ENCODE assay signal across 19 mouse cellular contexts in genomic region chr4:125515646-125516045, GRCm38 (mm10). TPM values are rescaled to one million over a fixed set of nuclear protein-coding genes. Genes with fewer than 3 reads are reported as not detected.
DNase-seq lines count a peak whose midpoint lies in the region; ATAC-seq lines count a peak whose summit lies in the region.
"Had no signal": no experiment of that assay in that cellular context is flagged by ENCODE, and none has a peak within 500 bp of the region (broad histone marks: within the 10 kb centered on the region; RNA-seq: fewer than 3 reads in every experiment).

No protein-coding gene starts in this region.

- 49% methylated on average over 13 of the region's 13 CpGs for WGBS in forebrain, embryonic 12.5 days
- WGBS in forebrain, embryonic 11.5 days, result 61% methylated on average over 13 of the region's 13 CpGs
- WGBS in neural tube, embryonic 11.5 days, result 56% methylated on average over 13 of the region's 13 CpGs
- 51% methylated on average over 13 of the region's 13 CpGs for WGBS in forebrain, embryonic 14.5 days
- WGBS in heart, embryonic 10.5 days, result 63% methylated on average over 13 of the region's 13 CpGs

- no peak overlapping the region for H3K4me3 ChIP-seq in forebrain, embryonic 12.5 days (replicated peaks)
- H3K4me3 ChIP-seq in forebrain, embryonic 11.5 days (ENCODE audit: low read depth, low read length), result no peak overlapping the region
- H3K4me3 ChIP-seq in neural tube, embryonic 11.5 days (ENCODE audit: low read depth, low read length), result no peak overlapping the region
- H3K4me3 ChIP-seq in forebrain, embryonic 14.5 days (ENCODE audit: low read depth, low read length), result no peak overlapping the region
- no peak overlapping the region for H3K4me3 ChIP-seq in heart, embryonic 10.5 days
- H3K4me3 ChIP-seq: limb, embryonic 10.5 days had no signal

- peaks cover 9% of the 10 kb centered on the region for H3K4me1 ChIP-seq in forebrain, embryonic 12.5 days
- no peaks in the 10 kb centered on the region for H3K4me1 ChIP-seq in forebrain, embryonic 11.5 days (replicated peaks; ENCODE audit: control insufficient read depth, insufficient read depth, low read length)
- no peaks in the 10 kb centered on the region for H3K4me1 ChIP-seq in neural tube, embryonic 11.5 days (ENCODE audit: control insufficient read depth, insufficient read depth, low read length)
- H3K4me1 ChIP-seq in forebrain, embryonic 14.5 days (ENCODE audit: control insufficient read depth, insufficient read depth, low read length), result no peaks in the 10 kb centered on the region
- no peaks in the 10 kb centered on the region for H3K4me1 ChIP-seq in heart, embryonic 10.5 days

- no peaks in the 10 kb centered on the region for H3K9me3 ChIP-seq in forebrain, embryonic 12.5 days
- no peaks in the 10 kb centered on the region for H3K9me3 ChIP-seq in forebrain, embryonic 11.5 days (ENCODE audit: control insufficient read depth, low read length)
- H3K9me3 ChIP-seq in neural tube, embryonic 11.5 days (ENCODE audit: control insufficient read depth, low read length), result no peaks in the 10 kb centered on the region
- H3K9me3 ChIP-seq in forebrain, embryonic 14.5 days (replicated peaks; ENCODE audit: control insufficient read depth, low read length), result no peaks in the 10 kb centered on the region
- H3K9me3 ChIP-seq in heart, embryonic 10.5 days, result no peaks in the 10 kb centered on the region
- H3K9me3 ChIP-seq: limb, embryonic 10.5 days had no signal

- no peak overlapping the region for H3K9ac ChIP-seq in forebrain, embryonic 12.5 days
- no peak overlapping the region for H3K9ac ChIP-seq in forebrain, embryonic 11.5 days (ENCODE audit: low read length)
- H3K9ac ChIP-seq in neural tube, embryonic 11.5 days (ENCODE audit: low read length), result no peak overlapping the region
- H3K9ac ChIP-seq in forebrain, embryonic 14.5 days (ENCODE audit: low read length), result no peak overlapping the region
- H3K9ac ChIP-seq: lung, embryonic 14.5 days had no signal

- DNase-seq in forebrain, embryonic 11.5 days (ENCODE audit: low spot score), result no peak
- peak; percentile 21 for DNase-seq in neural tube, embryonic 11.5 days (ENCODE audit: low spot score)
- DNase-seq in neural tube, embryonic 10.5 days (ENCODE audit: extremely low spot score, low spot score), result no peak
- DNase-seq in forebrain, embryonic 14.5 days (ENCODE audit: low spot score), result no peak
- DNase-seq in frontal cortex, postnatal 25 days (ENCODE audit: low spot score in 2 of 2), result no peak
- no peak for DNase-seq in embryo, embryonic 10 days (ENCODE audit: low spot score)
- DNase-seq in heart, embryonic 10.5 days (ENCODE audit: low spot score), result no peak
- DNase-seq: adrenal gland, postnatal 25 days; cerebellum, adult 8-10 months; gastrocnemius, postnatal 14 days; heart, postnatal 14 days; lung, embryonic 14.5 days; lung, postnatal 4 days had no signal

- H3K27ac ChIP-seq in forebrain, embryonic 12.5 days, result 0 out of 2 replicates have a peak overlapping the region, but pooled peaks have one; percentile 10
- no peak overlapping the region for H3K27ac ChIP-seq in forebrain, embryonic 11.5 days (ENCODE audit: low read depth, low read length)
- H3K27ac ChIP-seq in neural tube, embryonic 11.5 days (ENCODE audit: low read depth, low read length), result no peak overlapping the region
- H3K27ac ChIP-seq in forebrain, embryonic 14.5 days (ENCODE audit: low read depth, low read length), result no peak overlapping the region
- H3K27ac ChIP-seq in heart, embryonic 10.5 days, result no peak overlapping the region
- H3K27ac ChIP-seq: kidney, postnatal 0 days; limb, embryonic 10.5 days had no signal

- no peaks in the 10 kb centered on the region for H3K36me3 ChIP-seq in forebrain, embryonic 12.5 days (replicated peaks)
- H3K36me3 ChIP-seq in forebrain, embryonic 11.5 days (ENCODE audit: control insufficient read depth, insufficient read depth, low read length), result no peaks in the 10 kb centered on the region
- no peaks in the 10 kb centered on the region for H3K36me3 ChIP-seq in neural tube, embryonic 11.5 days (ENCODE audit: control insufficient read depth, insufficient read depth, low read length)
- no peaks in the 10 kb centered on the region for H3K36me3 ChIP-seq in forebrain, embryonic 14.5 days (ENCODE audit: control insufficient read depth, insufficient read depth, low read length)
- no peaks in the 10 kb centered on the region for H3K36me3 ChIP-seq in heart, embryonic 10.5 days
- H3K36me3 ChIP-seq: limb, embryonic 10.5 days had no signal

- H3K27me3 ChIP-seq in forebrain, embryonic 12.5 days, result peaks cover 16% of the 10 kb centered on the region; the same call in 1 of the 2 replicates
- no peaks in the 10 kb centered on the region for H3K27me3 ChIP-seq in forebrain, embryonic 11.5 days (ENCODE audit: control insufficient read depth, insufficient read depth, low read length)
- H3K27me3 ChIP-seq in neural tube, embryonic 11.5 days (ENCODE audit: control insufficient read depth, insufficient read depth, low read length), result no peaks in the 10 kb centered on the region
- H3K27me3 ChIP-seq in forebrain, embryonic 14.5 days (replicated peaks; ENCODE audit: control insufficient read depth, insufficient read depth, low read length), result 0 out of 2 replicates have a peak, but pooled peaks cover 3% of the 10 kb centered on the region
- H3K27me3 ChIP-seq in heart, embryonic 10.5 days (ENCODE audit: insufficient read depth, poor library complexity, severe bottlenecking), result peaks cover 30% of the 10 kb centered on the region

- H3K4me2 ChIP-seq in forebrain, embryonic 12.5 days, result no peak overlapping the region
- no peak overlapping the region for H3K4me2 ChIP-seq in forebrain, embryonic 11.5 days (ENCODE audit: low read depth, low read length, severe bottlenecking)
- no peak overlapping the region for H3K4me2 ChIP-seq in neural tube, embryonic 11.5 days (ENCODE audit: low read depth)
- no peak overlapping the region for H3K4me2 ChIP-seq in forebrain, embryonic 14.5 days (ENCODE audit: low read length)
- H3K4me2 ChIP-seq: liver, embryonic 11.5 days; lung, embryonic 14.5 days; midbrain, embryonic 11.5 days had no signal

- ATAC-seq in forebrain, embryonic 12.5 days (ENCODE audit: low FRiP score), result no peak
- ATAC-seq in forebrain, embryonic 11.5 days (replicated peaks; ENCODE audit: low FRiP score), result no peak
- ATAC-seq in neural tube, embryonic 11.5 days (ENCODE audit: insufficient read depth, low FRiP score, low TSS enrichment), result no peak
- 0 out of 2 replicates have a peak, but pooled peaks have one; percentile 37 for ATAC-seq in forebrain, embryonic 14.5 days
- ATAC-seq: intestine, postnatal 0 days had no signal

RNA-seq across cellular contexts. Expression of gene Grik3, which starts 25.1 kb away (rescaled TPM):
- 2.8 and 4.2 TPM in 2 replicates for polyA plus RNA-seq in forebrain, embryonic 12.5 days (2016; fragmentation: Nextera tagmentation; extraction: Ambion mirVana)
- polyA plus RNA-seq in forebrain, embryonic 11.5 days (2014; fragmentation: Nextera tagmentation; extraction: Ambion mirVana), result 2.0 and 2.7 TPM in 2 replicates
- polyA plus RNA-seq in neural tube, embryonic 11.5 days (2014; fragmentation: Nextera tagmentation; extraction: Ambion mirVana), result 1.3 and 1.4 TPM in 2 replicates
- polyA plus RNA-seq in forebrain, embryonic 14.5 days (2014; fragmentation: Nextera tagmentation; extraction: Ambion mirVana), result 4.3 and 5.7 TPM in 2 replicates
- 0.12 and 0.15 TPM in 2 replicates for polyA plus RNA-seq in heart, embryonic 10.5 days (2016; fragmentation: Nextera tagmentation; extraction: Ambion mirVana)
- polyA plus RNA-seq: limb, embryonic 10.5 days; lung, embryonic 14.5 days had no signal
